Mouse (Mus musculus): ENCODE data around the gene Mslnl. TPM values are rescaled to one million over a fixed set of nuclear protein-coding genes. Genes with fewer than 3 reads are reported as not detected.
A peak's percentile ranks its signal among the peaks of the same experiment; 100 is the strongest.
"Not testable (repeated sequence)": the region's sequence is repeated elsewhere in the genome, so short reads cannot be mapped to it uniquely, and the experiment has no call there.

The Mslnl gene
- polyA plus RNA-seq, 1 experiment from 2014 or later: not detected

DNA sequence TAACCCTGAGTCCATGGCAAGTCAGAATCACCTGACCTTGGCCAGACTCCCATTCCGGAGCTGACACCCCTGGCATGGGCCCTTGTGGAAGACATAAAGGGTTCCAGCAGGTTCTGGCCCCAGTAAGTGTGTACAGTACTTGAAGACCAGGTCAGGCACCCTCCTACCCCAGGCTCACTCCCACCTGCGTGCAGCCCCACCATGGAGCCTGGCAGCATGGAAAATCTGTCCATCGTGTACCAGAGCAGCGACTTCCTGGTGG, 7.9 kb upstream of the Mslnl start:
- H3K9ac ChIP-seq (ENCODE audit: low read depth, low read length): peak overlapping the region; percentile 78
- 28% methylated on average over 4 of the region's 4 CpGs for WGBS

DNA sequence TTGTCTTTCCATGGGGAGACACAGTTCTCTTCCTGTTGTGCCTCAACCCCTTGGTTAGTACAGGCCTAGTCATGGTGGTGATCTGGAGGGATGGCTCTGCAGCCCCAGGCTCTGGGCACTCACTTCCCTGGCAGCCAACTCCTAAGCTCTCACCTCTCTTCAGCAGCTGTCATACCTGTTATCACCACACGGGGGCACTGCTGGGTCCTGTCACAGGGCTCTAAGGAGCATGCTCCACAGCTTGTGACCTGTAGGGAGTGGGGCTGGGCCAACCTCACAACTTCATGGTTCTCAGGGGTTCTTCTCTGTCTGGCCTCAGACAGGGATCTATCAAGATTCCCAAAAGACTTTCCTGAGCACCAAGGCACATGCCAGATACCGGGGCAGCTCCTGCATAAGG, 3.8 kb upstream of the Mslnl start:
- peaks cover 10% of the 10 kb centered on the region for H3K4me1 ChIP-seq (ENCODE audit: control insufficient read depth, insufficient read depth, low read length)
- H3K4me2 ChIP-seq (ENCODE audit: low read length): no peak overlapping the region
- H3K9ac ChIP-seq (ENCODE audit: low read depth, low read length): no peak overlapping the region
- peaks cover 2% of the 10 kb centered on the region; the same call in 1 of the 2 replicates for H3K36me3 ChIP-seq (ENCODE audit: control insufficient read depth, insufficient read depth, low read length)
- WGBS: 15% methylated on average over 2 of the region's 2 CpGs
- no peak overlapping the region for H3K27ac ChIP-seq (ENCODE audit: low read length)
- ATAC-seq: no peak
- H3K4me3 ChIP-seq (ENCODE audit: low read depth, low read length): no peak overlapping the region
- H3K27me3 ChIP-seq (ENCODE audit: control insufficient read depth, insufficient read depth, low read depth, low read length): no peaks in the 10 kb centered on the region
- H3K9me3 ChIP-seq (replicated peaks; ENCODE audit: control insufficient read depth, low read length, poor library complexity, severe bottlenecking): no peaks in the 10 kb centered on the region

More for the DNA sequence above, 7.9 kb upstream of the Mslnl start:
- Histone ChIP-seq H3K27me3 (ENCODE audit: control insufficient read depth, insufficient read depth, low read depth, low read length) (no peaks in the 10 kb centered on the region), H3K36me3 (ENCODE audit: control insufficient read depth, insufficient read depth, low read length) (peaks cover 2% of the 10 kb centered on the region; the same call in 1 of the 2 replicates), H3K4me2 (ENCODE audit: low read length) (peak overlapping the region; percentile 96), H3K27ac (ENCODE audit: low read length) (no peak overlapping the region), H3K4me1 (ENCODE audit: control insufficient read depth, insufficient read depth, low read length) (peaks cover 15% of the 10 kb centered on the region), H3K4me3 (ENCODE audit: low read depth, low read length) (peak overlapping the region; percentile 54), H3K9me3 (replicated peaks; ENCODE audit: control insufficient read depth, low read length, poor library complexity, severe bottlenecking) (no peaks in the 10 kb centered on the region)
- peak; percentile 13; the same call in 1 of the 2 replicates for ATAC-seq

DNA sequence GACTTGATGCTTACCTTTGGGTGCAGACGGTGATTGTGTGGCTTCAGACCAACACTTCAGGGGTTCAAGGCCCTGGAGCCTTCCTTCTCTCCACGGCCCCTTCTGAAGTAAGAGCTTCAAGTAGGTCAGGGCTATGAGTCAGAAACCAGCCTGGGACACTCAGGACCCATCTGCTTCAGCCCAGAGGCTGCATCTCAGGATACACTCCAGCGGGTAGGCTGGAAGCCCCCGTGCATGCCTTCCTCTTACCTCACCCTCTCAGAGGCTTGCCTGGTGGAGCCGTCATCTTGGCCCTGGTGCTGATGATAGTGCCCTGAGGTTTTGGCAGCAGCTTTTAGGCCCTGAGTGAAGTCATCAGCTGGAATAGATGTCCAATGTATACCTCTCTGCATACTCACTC, 596 bp upstream of the Mslnl start:
- no peak overlapping the region for H3K4me2 ChIP-seq (ENCODE audit: low read length)
- WGBS: 81% methylated on average over 5 of the region's 5 CpGs
- no peak overlapping the region for H3K27ac ChIP-seq (ENCODE audit: low read length)
- ATAC-seq: no peak
- peaks cover 2% of the 10 kb centered on the region; the same call in 1 of the 2 replicates for H3K36me3 ChIP-seq (ENCODE audit: control insufficient read depth, insufficient read depth, low read length)
- H3K9ac ChIP-seq (ENCODE audit: low read depth, low read length): no peak overlapping the region
- no peaks in the 10 kb centered on the region for H3K4me1 ChIP-seq (ENCODE audit: control insufficient read depth, insufficient read depth, low read length)
- H3K27me3 ChIP-seq (ENCODE audit: control insufficient read depth, insufficient read depth, low read depth, low read length): no peaks in the 10 kb centered on the region
- H3K9me3 ChIP-seq (replicated peaks; ENCODE audit: control insufficient read depth, low read length, poor library complexity, severe bottlenecking): no peaks in the 10 kb centered on the region
- no peak overlapping the region for H3K4me3 ChIP-seq (ENCODE audit: low read depth, low read length)

DNA sequence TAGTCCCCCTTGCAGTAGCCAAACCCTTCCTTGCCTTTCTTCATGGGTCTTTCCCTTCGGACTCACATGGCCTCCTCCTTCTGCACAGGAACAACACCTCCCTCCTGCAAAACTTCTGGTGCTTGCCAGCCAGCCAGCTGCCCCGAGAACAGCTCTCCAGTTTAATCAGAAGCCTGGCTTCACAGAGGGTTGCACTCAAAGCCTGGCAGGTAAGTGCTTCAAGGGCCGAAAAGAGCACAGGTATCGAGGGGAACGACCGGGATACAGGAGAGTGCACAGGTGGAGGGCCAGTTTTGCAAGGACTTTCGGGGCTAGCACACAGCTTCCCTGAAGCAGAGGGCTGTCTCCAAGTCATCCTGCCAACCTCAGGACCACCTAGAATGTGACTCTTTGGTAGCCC, 3.0 kb downstream of the Mslnl start:
- no peaks in the 10 kb centered on the region for H3K9me3 ChIP-seq (replicated peaks; ENCODE audit: control insufficient read depth, low read length, poor library complexity, severe bottlenecking)
- no peak for ATAC-seq
- no peak overlapping the region for H3K27ac ChIP-seq (ENCODE audit: low read length)
- H3K4me1 ChIP-seq (ENCODE audit: control insufficient read depth, insufficient read depth, low read length): no peaks in the 10 kb centered on the region
- H3K4me2 ChIP-seq (ENCODE audit: low read length): no peak overlapping the region
- H3K27me3 ChIP-seq (ENCODE audit: control insufficient read depth, insufficient read depth, low read depth, low read length): no peaks in the 10 kb centered on the region
- 89% methylated on average over 7 of the region's 7 CpGs for WGBS
- no peak overlapping the region for H3K9ac ChIP-seq (ENCODE audit: low read depth, low read length)
- H3K4me3 ChIP-seq (ENCODE audit: low read depth, low read length): no peak overlapping the region
- H3K36me3 ChIP-seq (ENCODE audit: control insufficient read depth, insufficient read depth, low read length): no peaks in the 10 kb centered on the region

DNA sequence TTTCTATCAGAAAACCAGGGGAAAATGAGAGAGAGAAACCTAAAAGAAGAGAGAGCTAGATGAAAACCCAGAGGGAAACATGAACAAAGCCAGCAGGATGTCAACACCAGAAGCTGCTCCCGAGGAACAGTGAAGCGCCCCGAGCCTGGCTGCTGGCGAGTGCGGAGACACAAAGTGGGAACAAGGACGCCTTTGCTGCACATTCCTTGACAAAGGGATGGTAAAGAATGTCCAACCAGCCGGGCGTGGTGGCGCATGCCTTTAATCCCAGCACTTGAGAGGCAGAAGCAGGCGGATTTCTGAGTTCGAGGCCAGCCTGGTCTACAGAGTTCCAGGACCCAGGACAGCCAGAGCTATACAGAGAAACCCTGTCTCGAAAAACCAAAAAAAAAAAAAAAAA, 5.6 kb downstream of the Mslnl start:
- ATAC-seq; H3K4me2 ChIP-seq (ENCODE audit: low read length); H3K4me1 ChIP-seq (ENCODE audit: control insufficient read depth, insufficient read depth, low read length); H3K36me3 ChIP-seq (ENCODE audit: control insufficient read depth, insufficient read depth, low read length); H3K4me3 ChIP-seq (ENCODE audit: low read depth, low read length); H3K9ac ChIP-seq (ENCODE audit: low read depth, low read length); H3K27ac ChIP-seq (ENCODE audit: low read length); H3K9me3 ChIP-seq (replicated peaks; ENCODE audit: control insufficient read depth, low read length, poor library complexity, severe bottlenecking); H3K27me3 ChIP-seq (ENCODE audit: control insufficient read depth, insufficient read depth, low read depth, low read length): not testable (repeated sequence)
- 68% methylated on average over 12 of the region's 12 CpGs for WGBS

DNA sequence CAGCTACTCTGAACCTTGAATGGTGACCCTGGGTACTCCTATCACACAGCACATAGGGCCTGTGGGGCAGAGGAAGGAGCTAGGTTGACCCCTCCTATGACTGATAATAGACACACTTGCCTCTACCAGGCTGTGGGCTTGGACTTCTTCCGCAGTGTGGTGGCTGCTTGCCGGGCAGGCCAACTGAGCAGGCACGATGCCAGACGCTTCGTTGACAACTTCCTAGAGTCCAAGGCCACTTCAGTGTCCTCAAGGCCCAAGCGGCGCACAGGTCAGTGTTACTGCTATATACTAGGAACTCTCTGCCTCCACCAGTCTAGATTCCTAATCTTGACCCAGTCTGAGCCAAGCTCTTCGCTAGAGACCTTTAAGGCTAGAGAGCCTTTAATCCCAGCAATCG, 8.0 kb downstream of the Mslnl start:
- no peak for ATAC-seq
- WGBS: 96% methylated on average over 9 of the region's 9 CpGs
- Histone ChIP-seq H3K4me1 (ENCODE audit: control insufficient read depth, insufficient read depth, low read length) (no peaks in the 10 kb centered on the region), H3K36me3 (ENCODE audit: control insufficient read depth, insufficient read depth, low read length) (no peaks in the 10 kb centered on the region), H3K4me3 (ENCODE audit: low read depth, low read length) (no peak overlapping the region), H3K4me2 (ENCODE audit: low read length) (no peak overlapping the region), H3K9ac (ENCODE audit: low read depth, low read length) (no peak overlapping the region), H3K9me3 (replicated peaks; ENCODE audit: control insufficient read depth, low read length, poor library complexity, severe bottlenecking) (no peaks in the 10 kb centered on the region), H3K27me3 (ENCODE audit: control insufficient read depth, insufficient read depth, low read depth, low read length) (no peaks in the 10 kb centered on the region), H3K27ac (ENCODE audit: low read length) (no peak overlapping the region)

DNA sequence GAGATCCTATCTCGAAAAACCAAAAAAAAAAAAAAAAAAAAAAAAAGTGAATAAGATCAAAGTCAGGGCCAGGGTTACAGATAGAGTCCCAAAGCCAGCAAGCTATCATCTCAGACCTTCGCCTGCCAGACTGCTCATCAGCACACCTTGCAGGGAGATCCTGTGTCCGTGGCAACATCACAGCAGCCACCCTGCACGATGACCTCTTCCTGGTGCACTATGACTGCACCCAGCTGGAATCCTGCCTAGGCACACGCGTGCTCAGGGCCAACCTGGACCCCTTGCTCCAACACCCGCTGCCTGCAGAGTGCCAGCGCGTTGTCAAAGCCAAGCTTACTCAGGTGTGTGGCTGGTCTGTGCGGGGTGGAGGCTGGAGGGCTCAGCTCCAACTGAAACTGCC, 8.5 kb downstream of the Mslnl start:
- no peak for ATAC-seq
- H3K4me3 ChIP-seq (ENCODE audit: low read depth, low read length): no peak overlapping the region
- H3K27me3 ChIP-seq (ENCODE audit: control insufficient read depth, insufficient read depth, low read depth, low read length): no peaks in the 10 kb centered on the region
- no peaks in the 10 kb centered on the region for H3K36me3 ChIP-seq (ENCODE audit: control insufficient read depth, insufficient read depth, low read length)
- no peaks in the 10 kb centered on the region for H3K4me1 ChIP-seq (ENCODE audit: control insufficient read depth, insufficient read depth, low read length)
- no peak overlapping the region for H3K9ac ChIP-seq (ENCODE audit: low read depth, low read length)
- 83% methylated on average over 10 of the region's 10 CpGs for WGBS
- H3K27ac ChIP-seq (ENCODE audit: low read length): no peak overlapping the region
- H3K4me2 ChIP-seq (ENCODE audit: low read length): no peak overlapping the region
- H3K9me3 ChIP-seq (replicated peaks; ENCODE audit: control insufficient read depth, low read length, poor library complexity, severe bottlenecking): no peaks in the 10 kb centered on the region

DNA sequence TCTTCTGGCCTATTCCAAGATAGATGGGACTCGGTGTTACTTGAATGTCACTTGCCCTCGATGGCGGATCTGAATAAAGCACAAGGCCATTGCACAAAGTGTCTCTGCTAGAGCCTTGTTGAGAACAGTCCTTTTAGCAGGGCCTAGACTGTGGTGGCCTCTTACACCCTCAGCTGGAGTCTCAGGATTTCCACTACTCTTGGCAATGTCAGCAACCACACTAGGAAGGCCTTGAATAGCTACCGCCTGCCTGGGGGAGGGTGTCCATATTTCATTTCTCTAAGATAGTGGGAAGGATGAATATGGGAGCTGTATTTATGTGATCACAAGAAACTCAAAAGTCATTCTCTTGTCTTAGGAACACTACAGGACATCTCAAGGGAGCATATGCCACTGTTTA, 12.4 kb downstream of the Mslnl start:
- ATAC-seq: no peak
- H3K4me3 ChIP-seq (ENCODE audit: low read depth, low read length): no peak overlapping the region
- no peaks in the 10 kb centered on the region for H3K27me3 ChIP-seq (ENCODE audit: control insufficient read depth, insufficient read depth, low read depth, low read length)
- H3K4me1 ChIP-seq (ENCODE audit: control insufficient read depth, insufficient read depth, low read length): peaks cover 4% of the 10 kb centered on the region; the same call in 1 of the 2 replicates
- no peak overlapping the region for H3K4me2 ChIP-seq (ENCODE audit: low read length)
- H3K9me3 ChIP-seq (replicated peaks; ENCODE audit: control insufficient read depth, low read length, poor library complexity, severe bottlenecking): no peaks in the 10 kb centered on the region
- 96% methylated on average over 4 of the region's 4 CpGs for WGBS
- no peak overlapping the region for H3K9ac ChIP-seq (ENCODE audit: low read depth, low read length)
- no peaks in the 10 kb centered on the region for H3K36me3 ChIP-seq (ENCODE audit: control insufficient read depth, insufficient read depth, low read length)
- H3K27ac ChIP-seq (ENCODE audit: low read length): no peak overlapping the region

DNA sequence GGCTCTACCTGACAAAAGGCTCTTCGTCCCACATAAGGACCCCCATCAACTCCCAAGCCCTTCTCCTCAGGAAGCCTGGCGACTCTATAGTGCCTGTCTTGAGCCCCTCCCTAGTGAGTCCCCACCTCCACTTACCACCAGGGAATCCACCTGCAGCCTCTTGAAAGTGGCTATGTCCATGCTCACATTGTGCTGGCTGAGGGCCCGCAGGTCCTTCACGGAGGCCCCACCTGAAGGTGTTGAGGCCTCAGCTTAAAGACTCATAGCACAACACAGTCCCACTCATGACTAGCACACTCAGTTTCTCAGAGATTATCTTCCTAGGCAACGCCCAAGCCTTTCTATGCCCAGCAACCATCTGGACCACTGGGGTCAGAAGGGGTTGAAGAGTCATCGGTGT, 13.5 kb downstream of the Mslnl start:
- no peak overlapping the region for H3K27ac ChIP-seq (ENCODE audit: low read length)
- H3K4me2 ChIP-seq (ENCODE audit: low read length): no peak overlapping the region
- 92% methylated on average over 6 of the region's 6 CpGs for WGBS
- H3K27me3 ChIP-seq (ENCODE audit: control insufficient read depth, insufficient read depth, low read depth, low read length): no peaks in the 10 kb centered on the region
- H3K4me3 ChIP-seq (ENCODE audit: low read depth, low read length): no peak overlapping the region
- no peaks in the 10 kb centered on the region for H3K9me3 ChIP-seq (replicated peaks; ENCODE audit: control insufficient read depth, low read length, poor library complexity, severe bottlenecking)
- no peak overlapping the region for H3K9ac ChIP-seq (ENCODE audit: low read depth, low read length)
- H3K4me1 ChIP-seq (ENCODE audit: control insufficient read depth, insufficient read depth, low read length): peaks cover 4% of the 10 kb centered on the region; the same call in 1 of the 2 replicates
- H3K36me3 ChIP-seq (ENCODE audit: control insufficient read depth, insufficient read depth, low read length): no peaks in the 10 kb centered on the region
- ATAC-seq: no peak

DNA sequence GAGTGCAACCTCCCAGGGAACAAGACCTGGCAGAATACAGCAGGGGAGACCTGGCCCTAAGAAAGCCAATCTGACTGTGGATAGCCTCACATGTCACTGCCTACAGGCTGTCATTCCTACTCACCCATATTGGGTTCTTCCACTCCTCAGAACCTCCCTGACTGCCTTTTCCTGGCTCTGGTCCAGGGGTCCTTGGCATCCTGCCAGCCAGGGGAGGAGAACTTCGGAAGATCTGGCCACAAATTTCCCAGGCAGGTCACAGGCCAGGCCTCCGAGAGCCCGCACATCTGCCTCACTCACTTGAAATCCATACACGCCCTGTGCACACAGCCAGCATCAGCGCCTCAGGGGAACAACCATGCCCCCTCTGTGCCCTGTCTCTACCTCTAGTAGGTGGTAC, 15.6 kb downstream of the Mslnl start:
- Histone ChIP-seq H3K27ac (ENCODE audit: low read length) (no peak overlapping the region), H3K4me1 (ENCODE audit: control insufficient read depth, insufficient read depth, low read length) (peaks cover 4% of the 10 kb centered on the region; the same call in 1 of the 2 replicates), H3K4me2 (ENCODE audit: low read length) (no peak overlapping the region), H3K27me3 (ENCODE audit: control insufficient read depth, insufficient read depth, low read depth, low read length) (no peaks in the 10 kb centered on the region), H3K9me3 (replicated peaks; ENCODE audit: control insufficient read depth, low read length, poor library complexity, severe bottlenecking) (no peaks in the 10 kb centered on the region), H3K4me3 (ENCODE audit: low read depth, low read length) (no peak overlapping the region), H3K36me3 (ENCODE audit: control insufficient read depth, insufficient read depth, low read length) (no peaks in the 10 kb centered on the region), H3K9ac (ENCODE audit: low read depth, low read length) (no peak overlapping the region)
- ATAC-seq: no peak
- WGBS: 44% methylated on average over 5 of the region's 5 CpGs
